Mouse (Mus musculus) forebrain, embryonic 12.5 days (tissue): Measurements from ENCODE around the gene Smad9. TPM values are rescaled to one million over a fixed set of nuclear protein-coding genes. Genes with fewer than 3 reads are reported as not detected.

ENCODE experiments used
- ATAC-seq: fragments of 200-750 bp; cut with Nextera tagmentation; 2 replicates; pipeline ENCODE4 v1.8.0; 2017; ENCODE audit warnings: moderate TSS enrichment; ENCODE audit not compliant: low FRiP score
- H3K27ac ChIP-seq: fragments of 300-500 bp; sonication (generic); 2 replicates; pipeline ENCODE4 v1.5.1; 2016; ENCODE audit warnings: mild to moderate bottlenecking
- H3K27me3 ChIP-seq: fragments of 300-500 bp; sonication (generic); 2 replicates; pipeline ENCODE4 v1.6.1; 2016; ENCODE audit warnings: mild to moderate bottlenecking
- H3K36me3 ChIP-seq: fragments of 300-500 bp; sonication (generic); replicated peaks from 2 replicates; pipeline ENCODE4 v1.6.1; 2016; ENCODE audit warnings: mild to moderate bottlenecking
- H3K4me1 ChIP-seq: fragments of 300-500 bp; sonication (generic); 2 replicates; pipeline ENCODE4 v1.6.1; 2016
- H3K4me2 ChIP-seq: fragments of 300-500 bp; sonication (generic); 2 replicates; pipeline ENCODE4 v1.6.1; 2016; ENCODE audit warnings: mild to moderate bottlenecking, moderate library complexity
- H3K4me3 ChIP-seq: fragments of 300-500 bp; sonication (generic); replicated peaks from 2 replicates; pipeline ENCODE4 v1.5.1; 2016; ENCODE audit warnings: mild to moderate bottlenecking
- H3K9ac ChIP-seq: fragments of 300-500 bp; sonication (generic); 2 replicates; pipeline ENCODE4 v1.6.1; 2016; ENCODE audit warnings: mild to moderate bottlenecking
- H3K9me3 ChIP-seq: fragments of 300-500 bp; sonication (generic); 2 replicates; pipeline ENCODE4 v1.6.1; 2016
- WGBS: fragments of 180-500 bp; shearing (Covaris S2); methylation state at CpG from one replicate; pipeline ENCODE4 v1.1.7; 2016; 5-methylcytosine and 5-hydroxymethylcytosine counted together
- polyA plus RNA-seq: library from polyadenylated mRNA; unstranded; fragments of >200 nt; fragmentation: Nextera tagmentation; extraction: Ambion mirVana; gene quantifications from 2 replicates; pipeline ENCODE4 v1.2.1, GENCODE M21; 2016

The Smad9 gene
- polyA plus RNA-seq, 1 experiment from 2014 or later: 0.24 TPM

DNA sequence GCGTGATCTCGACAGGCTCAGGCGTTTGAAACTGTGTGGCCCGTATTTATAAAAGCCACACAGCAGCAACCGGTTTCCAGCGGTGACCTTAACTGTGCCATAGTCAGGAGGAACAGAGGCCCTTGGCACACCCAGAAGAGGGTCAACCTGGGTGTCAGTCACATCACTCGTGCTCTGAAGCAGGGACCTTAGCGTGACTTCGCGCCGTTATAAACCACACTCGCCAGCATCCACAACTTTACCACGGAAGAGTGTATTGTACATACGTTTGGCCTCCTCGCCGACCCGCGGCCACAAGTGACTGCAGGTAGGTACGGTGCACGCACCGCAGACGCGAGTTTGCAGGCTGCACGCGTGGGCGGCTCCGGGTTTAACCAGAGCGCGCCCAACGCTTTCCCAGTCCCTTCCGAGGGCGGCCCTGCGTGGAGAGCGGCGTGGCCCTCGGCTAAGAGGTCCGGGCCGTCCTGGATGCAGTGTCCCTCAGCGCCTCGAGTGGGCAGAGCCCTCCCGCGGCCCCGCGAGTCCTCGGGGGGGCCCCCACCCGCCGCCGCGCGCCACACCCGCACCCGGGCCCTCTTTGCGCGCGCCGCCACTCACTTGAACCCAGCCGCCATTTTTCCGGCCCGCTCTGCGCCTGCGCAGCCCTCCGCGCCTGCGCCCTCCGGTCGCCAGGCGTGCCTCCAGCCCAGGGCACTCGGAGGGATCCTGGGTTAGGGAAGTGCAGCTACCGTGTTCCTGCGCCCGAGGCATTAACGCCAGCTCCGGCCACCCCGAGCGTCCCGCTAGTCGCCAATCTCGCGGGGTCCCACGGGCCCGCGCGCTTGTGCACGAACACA is 20.8 kb upstream of the Smad9 start:
- peak; percentile 95 for ATAC-seq
- under 1% methylated on average over 84 of the region's 84 CpGs for WGBS

DNA sequence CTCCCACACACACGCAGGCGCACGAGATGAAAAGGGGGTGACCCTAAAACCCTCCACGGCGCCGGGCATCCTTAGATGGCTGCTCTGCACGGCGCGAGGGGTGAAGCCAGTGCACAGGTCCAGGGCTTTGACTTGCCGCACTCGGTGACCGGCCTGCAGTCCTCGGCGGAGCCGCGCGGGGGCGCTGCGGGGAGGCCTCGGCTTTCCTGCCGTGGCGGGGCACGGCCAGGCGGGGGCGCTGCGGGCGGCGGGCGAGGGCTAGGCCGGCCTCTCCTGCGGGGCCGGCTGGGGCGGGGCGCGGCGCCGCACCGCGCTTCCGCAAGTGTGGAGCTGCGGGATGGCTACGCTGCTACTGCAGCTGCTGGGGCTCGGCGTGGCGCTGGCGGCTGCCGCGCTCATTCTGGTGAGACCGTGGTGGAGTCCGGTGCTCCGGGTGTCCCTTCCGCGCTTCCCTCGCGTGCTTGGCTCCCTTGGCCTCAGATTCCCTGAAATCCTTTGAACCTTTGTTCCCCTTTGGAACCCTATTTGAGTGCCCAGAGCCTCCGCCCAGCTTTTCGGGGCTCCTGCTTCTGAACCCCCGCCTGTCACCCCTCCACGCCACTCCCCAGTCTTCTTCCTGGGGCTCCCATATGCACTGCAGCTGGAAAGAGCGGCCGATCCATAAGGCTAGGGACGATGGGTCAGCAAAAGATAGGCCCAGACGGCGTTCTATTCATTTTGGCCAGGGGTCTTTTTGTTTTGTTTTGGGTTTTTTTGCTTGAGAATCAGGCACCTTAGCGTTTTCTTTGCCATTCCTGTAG is 19.9 kb upstream of the Smad9 start, which contains the start of the genes Exosc8 and Alg5:
Exosc8 (minus strand) TSS at position 147 of the 800 bp plus-strand sequence.
Alg5 (plus strand) TSS at position 293 of the 800 bp plus-strand sequence.
- Histone ChIP-seq H3K9ac (peak within 1 kb of the TSS; percentile 93), H3K27ac (peak within 1 kb of the TSS; percentile 99), H3K4me1 (peaks cover 11% of the 10 kb centered on the region), H3K27me3 (no peaks in the 10 kb centered on the region), H3K4me2 (peak within 1 kb of the TSS; percentile 68), H3K36me3 (peaks cover 34% of the 10 kb centered on the region), H3K4me3 (peak within 1 kb of the TSS; percentile 90), H3K9me3 (no peaks in the 10 kb centered on the region)
- ATAC-seq: peak; percentile 94
- under 1% methylated on average over 51 of the region's 65 CpGs for WGBS

More for the DNA sequence above, 20.8 kb upstream of the Smad9 start:
- H3K4me2 ChIP-seq: peak overlapping the region; percentile 68
- H3K36me3 ChIP-seq: peaks cover 38% of the 10 kb centered on the region
- no peaks in the 10 kb centered on the region for H3K27me3 ChIP-seq
- H3K9me3 ChIP-seq: no peaks in the 10 kb centered on the region
- H3K4me3 ChIP-seq: peak overlapping the region; percentile 90
- H3K27ac ChIP-seq: peak overlapping the region; percentile 99
- H3K9ac ChIP-seq: peak overlapping the region; percentile 93
- peaks cover 11% of the 10 kb centered on the region for H3K4me1 ChIP-seq

- Histone ChIP-seq H3K4me1 (peaks cover 11% of the 10 kb centered on the region), H3K27ac (peak overlapping the region; percentile 99; the same call in 1 of the 2 replicates), H3K27me3 (no peaks in the 10 kb centered on the region), H3K9ac (peak overlapping the region; percentile 93), H3K4me2 (peak overlapping the region; percentile 68), H3K4me3 (peak overlapping the region; percentile 90), H3K36me3 (peaks cover 37% of the 10 kb centered on the region), H3K9me3 (no peaks in the 10 kb centered on the region)
- WGBS: 61% methylated on average over 18 of the region's 18 CpGs
- no peak for ATAC-seq
These were observed 19.1 kb upstream of the Smad9 start for GRCm38 (mm10) chr3:54736101-54736927.

- ATAC-seq: no peak
- 96% methylated on average over 8 of the region's 8 CpGs for WGBS
- Histone ChIP-seq H3K27ac (no peak overlapping the region), H3K36me3 (peaks cover 40% of the 10 kb centered on the region), H3K4me2 (no peak overlapping the region), H3K9ac (no peak overlapping the region), H3K4me1 (peaks cover 11% of the 10 kb centered on the region), H3K9me3 (no peaks in the 10 kb centered on the region), H3K4me3 (no peak overlapping the region), H3K27me3 (no peaks in the 10 kb centered on the region)
These were observed 18.1 kb upstream of the Smad9 start for GRCm38 (mm10) chr3:54737317-54737716.

DNA sequence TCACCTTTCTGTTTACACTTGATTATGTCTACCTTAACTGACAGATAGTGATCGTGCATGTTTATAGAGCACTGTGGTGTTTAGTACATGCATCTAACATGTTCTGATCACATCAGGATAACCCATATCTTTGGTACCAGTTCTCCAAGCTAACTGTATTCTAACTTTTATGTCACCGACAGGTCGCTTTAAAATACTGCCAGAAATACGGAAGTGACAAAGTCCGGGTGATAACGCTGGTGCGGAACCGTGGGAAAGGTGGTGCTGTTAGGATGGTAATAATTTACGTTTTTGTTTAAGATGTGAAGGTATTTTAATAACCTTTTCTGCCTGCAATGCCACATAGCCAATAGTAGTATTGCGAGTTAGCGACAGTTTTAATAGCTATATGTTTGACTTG is 13.4 kb upstream of the Smad9 start:
- no peak overlapping the region for H3K9ac ChIP-seq
- H3K9me3 ChIP-seq: no peaks in the 10 kb centered on the region
- no peaks in the 10 kb centered on the region for H3K27me3 ChIP-seq
- no peak overlapping the region for H3K4me2 ChIP-seq
- no peak overlapping the region for H3K27ac ChIP-seq
- 97% methylated on average over 11 of the region's 11 CpGs for WGBS
- H3K36me3 ChIP-seq: peaks cover 76% of the 10 kb centered on the region
- no peak for ATAC-seq
- H3K4me1 ChIP-seq: no peaks in the 10 kb centered on the region
- H3K4me3 ChIP-seq: no peak overlapping the region

DNA sequence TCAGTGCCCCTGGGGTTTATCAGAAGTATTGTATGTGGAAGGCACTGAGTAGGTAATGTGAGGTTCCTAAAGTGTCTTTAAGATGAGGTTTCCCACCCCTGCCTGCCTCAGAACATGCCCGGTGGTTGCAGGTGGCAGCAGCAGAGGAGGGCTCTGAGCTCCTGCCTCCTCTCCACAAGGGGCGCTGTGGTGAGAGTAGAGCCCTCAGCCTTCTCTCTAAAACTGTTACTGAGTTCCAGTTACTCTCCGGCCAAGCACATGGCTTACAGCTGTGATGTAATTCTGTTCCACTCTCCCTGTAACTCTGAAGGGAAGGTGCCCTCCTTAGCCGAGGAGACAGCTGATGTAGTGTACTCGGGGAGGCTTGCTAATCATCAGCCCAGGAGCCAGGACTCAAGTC is 9.6 kb upstream of the Smad9 start:
- H3K9me3 ChIP-seq: no peaks in the 10 kb centered on the region
- no peak overlapping the region for H3K27ac ChIP-seq
- no peaks in the 10 kb centered on the region for H3K27me3 ChIP-seq
- no peak for ATAC-seq
- H3K4me2 ChIP-seq: no peak overlapping the region
- H3K4me3 ChIP-seq: no peak overlapping the region
- no peaks in the 10 kb centered on the region for H3K4me1 ChIP-seq
- 59% methylated on average over 5 of the region's 5 CpGs for WGBS
- H3K36me3 ChIP-seq: peaks cover 98% of the 10 kb centered on the region
- no peak overlapping the region for H3K9ac ChIP-seq

DNA sequence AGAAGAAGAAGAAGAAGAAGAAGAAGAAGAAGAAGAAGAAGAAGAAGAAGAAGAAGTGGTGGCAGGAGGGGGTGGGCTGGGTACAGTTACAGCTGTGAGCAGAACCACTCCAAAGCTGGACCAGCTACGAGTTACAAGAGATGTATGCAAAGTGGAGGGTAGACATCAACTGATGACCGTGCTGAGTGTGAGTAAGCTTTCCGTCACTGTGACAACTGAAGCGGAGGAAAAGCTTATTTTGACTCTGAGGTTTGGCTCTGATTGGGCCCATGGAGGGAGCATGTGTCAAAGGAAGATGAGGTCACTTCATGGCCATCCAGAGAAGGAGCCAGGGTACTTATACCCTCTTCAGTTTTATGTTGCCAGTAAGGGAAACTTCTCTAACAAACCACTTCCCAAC is 2.0 kb upstream of the Smad9 start:
- H3K36me3 ChIP-seq: peaks cover 37% of the 10 kb centered on the region
- H3K4me3 ChIP-seq: no peak overlapping the region
- WGBS: 76% methylated on average over 4 of the region's 4 CpGs
- no peak overlapping the region for H3K4me2 ChIP-seq
- ATAC-seq: no peak
- peaks cover 18% of the 10 kb centered on the region for H3K4me1 ChIP-seq
- H3K9ac ChIP-seq: no peak overlapping the region
- H3K27me3 ChIP-seq: peaks cover 23% of the 10 kb centered on the region
- H3K9me3 ChIP-seq: no peaks in the 10 kb centered on the region
- no peak overlapping the region for H3K27ac ChIP-seq

DNA sequence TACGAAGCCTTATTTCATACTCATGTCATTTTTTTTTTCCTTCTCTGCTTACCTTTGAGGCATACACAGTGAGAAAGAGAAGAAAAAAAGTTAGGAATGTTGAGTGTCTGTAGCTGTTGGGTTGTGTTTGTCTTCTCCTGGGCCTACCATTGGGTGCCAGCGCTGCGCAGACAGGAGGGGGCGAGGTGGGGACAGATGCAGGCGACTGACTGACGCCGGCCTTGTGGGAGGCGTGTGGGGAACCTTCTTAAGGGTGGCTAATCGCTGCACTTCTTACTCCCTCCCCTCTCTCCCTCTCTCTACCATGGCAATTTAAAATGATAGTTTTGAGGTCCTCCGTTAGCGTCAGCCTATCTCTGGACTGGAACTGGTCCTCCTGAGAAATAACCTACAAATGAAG is 676 bp downstream of the Smad9 start:
- H3K4me3 ChIP-seq: peak overlapping the region; percentile 60
- WGBS: 0% methylated on average over 11 of the region's 11 CpGs
- peak overlapping the region; percentile 100 for H3K4me2 ChIP-seq
- no peak overlapping the region for H3K27ac ChIP-seq
- peaks cover 23% of the 10 kb centered on the region for H3K27me3 ChIP-seq
- peaks cover 12% of the 10 kb centered on the region for H3K36me3 ChIP-seq
- peak; percentile 44; the same call in 1 of the 2 replicates for ATAC-seq
- H3K4me1 ChIP-seq: peaks cover 18% of the 10 kb centered on the region
- peak overlapping the region; percentile 69; the same call in 1 of the 2 replicates for H3K9ac ChIP-seq
- H3K9me3 ChIP-seq: no peaks in the 10 kb centered on the region

- no peaks in the 10 kb centered on the region for H3K36me3 ChIP-seq
- H3K4me3 ChIP-seq: no peak overlapping the region
- WGBS: 90% methylated on average over 8 of the region's 8 CpGs
- no peak overlapping the region for H3K4me2 ChIP-seq
- H3K27me3 ChIP-seq: peaks cover 23% of the 10 kb centered on the region
- no peak overlapping the region for H3K27ac ChIP-seq
- no peaks in the 10 kb centered on the region for H3K9me3 ChIP-seq
- no peak for ATAC-seq
- no peak overlapping the region for H3K9ac ChIP-seq
- H3K4me1 ChIP-seq: peaks cover 18% of the 10 kb centered on the region
These were observed 2.1 kb downstream of the Smad9 start for GRCm38 (mm10) chr3:54757446-54757845.

- peaks cover 18% of the 10 kb centered on the region for H3K4me1 ChIP-seq
These were observed 3.8 kb downstream of the Smad9 start for GRCm38 (mm10) chr3:54759211-54759610.

GRCm38 (mm10) chr3:54760321-54761115 is 5.1 kb downstream of the Smad9 start:
- WGBS: 71% methylated on average over 15 of the region's 15 CpGs
- Histone ChIP-seq H3K9ac (no peak overlapping the region), H3K9me3 (no peaks in the 10 kb centered on the region), H3K4me3 (no peak overlapping the region), H3K27ac (no peak overlapping the region), H3K36me3 (no peaks in the 10 kb centered on the region), H3K4me2 (no peak overlapping the region), H3K4me1 (peaks cover 10% of the 10 kb centered on the region), H3K27me3 (peaks cover 8% of the 10 kb centered on the region)
- ATAC-seq: no peak

More at GRCm38 (mm10) chr3:54759211-54759610, 3.8 kb downstream of the Smad9 start:
- H3K9ac ChIP-seq: no peak overlapping the region
- no peak overlapping the region for H3K4me3 ChIP-seq
- no peak overlapping the region for H3K27ac ChIP-seq
- WGBS: 80% methylated on average over 9 of the region's 9 CpGs
- no peak for ATAC-seq
- no peaks in the 10 kb centered on the region for H3K9me3 ChIP-seq
- H3K4me2 ChIP-seq: no peak overlapping the region
- peaks cover 21% of the 10 kb centered on the region for H3K27me3 ChIP-seq
- H3K36me3 ChIP-seq: no peaks in the 10 kb centered on the region
